Mouse (Mus musculus) erythroblast, embryonic 14.5 days (primary cell): ENCODE results near the gene Myadml2.

Experiments
- GATA1 ChIP-seq: IDR thresholded peaks from 2 replicates; pipeline ENCODE4 v1.6.1; 2012; ENCODE audit warnings: low read length, inconsistent platforms, mixed read lengths
- TAL1 ChIP-seq: IDR thresholded peaks from 3 replicates; pipeline ENCODE4 v1.6.1; 2012; ENCODE audit warnings: low read length, inconsistent platforms, mixed read lengths

- TF ChIP-seq TAL1 (no peak), GATA1 (no peak)
Observed at GRCm38 (mm10) chr11:120603545-120603944, 44.4 kb downstream of the Myadml2 start.
